Mouse (Mus musculus): ENCODE results near the gene Klc3.

Gene Klc3

DNA sequence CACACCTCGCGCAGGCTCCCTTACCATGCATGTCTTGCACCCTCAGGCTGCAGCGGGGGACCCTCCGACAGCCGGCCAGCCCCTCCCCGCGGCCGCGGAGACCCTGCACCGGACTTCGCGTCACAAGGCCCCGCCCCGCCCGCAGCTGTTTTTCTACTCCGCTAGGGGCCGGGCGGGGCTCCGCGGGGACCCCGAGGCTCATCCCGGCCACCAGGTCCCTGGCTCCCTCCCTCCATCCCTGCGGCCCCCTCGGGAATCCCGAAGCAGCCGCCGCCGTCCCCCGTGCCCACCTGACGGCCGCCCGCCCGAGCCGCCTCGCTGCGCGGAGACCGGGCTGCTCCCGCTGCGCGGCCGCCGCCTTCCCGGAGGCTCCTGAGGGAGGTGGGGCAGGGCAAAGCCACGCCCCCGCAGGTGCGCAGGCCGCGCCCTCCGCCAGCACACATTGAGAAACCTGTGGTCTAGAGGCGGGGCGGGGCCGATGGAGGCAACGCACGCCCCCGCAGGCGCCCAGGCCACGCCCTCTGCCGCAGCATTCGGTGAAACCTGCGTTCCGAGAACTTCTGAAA lies at the start of gene Klc3:
Klc3 (minus strand) TSS at position 374 of the 566 bp plus-strand sequence.
- in situ Hi-C loops (cut with MboI), result no loop called here

DNA sequence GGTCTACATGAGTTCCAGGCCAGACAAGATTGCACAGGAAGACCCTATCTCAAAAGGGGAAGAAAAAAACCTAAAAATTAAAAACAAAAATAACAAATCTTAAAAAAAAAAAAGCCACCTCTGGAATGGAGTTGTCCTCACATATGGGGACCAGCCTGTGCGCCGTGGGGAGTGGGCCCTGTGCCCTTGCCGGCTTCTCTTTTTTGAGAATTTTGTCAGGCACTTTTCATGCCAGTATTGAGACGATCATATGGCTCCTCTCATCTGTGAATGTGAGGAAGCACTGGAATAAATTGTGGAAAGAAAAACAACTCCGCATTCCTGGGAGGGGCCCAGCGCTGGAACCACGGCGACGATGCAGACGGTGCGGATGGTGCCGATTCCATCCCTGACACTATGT lies 45.3 kb upstream of the Klc3 start:
- in situ Hi-C loops (cut with MboI), result no loop called here

- in situ Hi-C loops (cut with MboI), result no loop called here
Measured at GRCm38 (mm10) chr7:19447689-19448088, 43.8 kb upstream of the Klc3 start.

DNA sequence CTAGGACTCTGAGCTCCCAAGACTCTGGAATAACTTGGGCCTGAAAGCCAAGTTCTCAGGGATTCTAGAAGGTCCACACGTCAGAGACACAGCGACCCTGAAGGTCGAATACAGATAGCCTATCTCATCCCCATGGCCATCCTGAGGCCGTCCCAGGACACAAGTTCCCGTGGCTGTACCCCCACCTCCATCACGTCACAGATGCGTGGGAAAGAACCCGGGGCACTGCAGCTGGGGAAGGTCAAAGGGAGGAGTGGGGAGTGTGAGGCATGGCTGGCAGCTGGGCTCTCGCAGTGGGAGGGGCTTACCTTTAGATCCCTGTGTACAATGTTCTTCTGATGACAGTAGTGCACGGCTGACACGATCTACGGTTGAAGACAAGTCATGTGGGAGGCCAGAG lies 40.9 kb upstream of the Klc3 start:
- in situ Hi-C loops (cut with MboI), result no loop called here

DNA sequence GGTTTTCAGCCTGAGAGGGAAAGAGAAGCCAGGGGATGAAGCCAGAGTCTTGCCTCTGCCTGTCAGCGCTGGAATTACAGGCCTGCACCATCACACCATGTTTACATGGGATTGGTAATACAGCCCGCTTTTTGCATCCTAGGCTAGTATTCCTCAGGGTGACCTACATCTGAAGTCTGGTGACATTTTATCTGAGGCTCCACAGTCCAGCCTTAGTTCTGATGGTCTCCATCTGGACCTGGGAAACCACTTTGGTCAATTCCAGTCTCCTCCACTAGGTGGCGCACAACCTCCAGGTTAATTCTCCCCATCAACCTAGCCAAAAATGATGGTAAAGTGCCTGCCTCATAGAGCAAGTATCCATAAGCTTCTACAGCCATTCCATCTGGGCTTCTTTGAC lies 39.4 kb upstream of the Klc3 start:
- in situ Hi-C loops (cut with MboI), result no loop called here

DNA sequence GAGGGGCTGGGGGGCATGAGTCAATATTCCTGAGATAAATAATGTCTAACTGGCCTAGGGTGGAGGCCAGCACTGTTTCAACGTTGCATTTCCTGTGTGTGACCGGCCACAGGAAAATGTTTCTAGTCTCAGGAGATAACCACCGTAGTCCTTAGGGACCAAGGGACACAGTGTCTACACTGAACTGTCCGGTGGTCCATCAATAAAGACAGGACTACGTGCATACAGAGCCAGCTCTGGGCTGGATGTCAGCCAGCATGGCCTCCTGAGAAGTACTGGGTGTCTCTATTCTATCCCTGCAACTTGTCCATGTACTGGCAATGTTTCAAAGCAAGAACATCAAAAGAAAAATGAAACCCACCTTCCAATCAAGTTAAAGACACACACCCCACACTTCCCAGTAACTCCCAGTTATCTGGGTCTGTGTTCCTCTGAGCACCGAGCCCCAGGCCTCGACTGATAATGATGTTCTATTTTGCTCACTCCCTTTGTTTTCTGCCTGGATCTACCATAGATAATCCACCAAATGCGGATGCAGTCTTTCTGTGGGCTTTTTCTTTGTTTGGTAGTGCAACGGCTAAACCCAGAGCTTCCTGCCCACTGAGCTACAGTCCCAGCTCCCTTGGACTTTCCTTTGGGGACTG lies 37.7 kb upstream of the Klc3 start:
- in situ Hi-C loops (cut with MboI), result no loop called here

- in situ Hi-C loops (cut with MboI), result no loop called here
Measured at GRCm38 (mm10) chr7:19437048-19437447, 33.1 kb upstream of the Klc3 start.

- in situ Hi-C loops (cut with MboI), result no loop called here
Measured at GRCm38 (mm10) chr7:19436276-19436675, 32.4 kb upstream of the Klc3 start.

DNA sequence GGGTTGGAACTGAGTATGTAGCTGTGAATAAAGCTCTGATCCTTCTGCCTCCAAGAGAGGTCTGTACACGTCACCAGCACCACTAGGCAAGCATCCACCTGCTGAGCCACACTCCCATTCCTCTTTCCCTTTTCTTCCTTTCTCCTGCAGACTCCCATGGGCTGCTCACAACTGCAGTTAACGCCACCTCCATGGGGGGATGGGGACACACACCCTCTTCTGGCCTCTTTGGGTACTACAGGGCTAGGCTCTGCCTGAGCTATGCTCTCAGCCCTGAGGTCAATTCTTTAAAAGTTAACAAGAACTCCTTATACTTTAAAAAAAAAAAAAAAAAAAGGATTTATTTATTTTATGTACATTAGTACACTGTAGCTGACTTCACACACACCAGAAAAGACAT lies 28.6 kb upstream of the Klc3 start:
- in situ Hi-C loops (cut with MboI), result no loop called here

DNA sequence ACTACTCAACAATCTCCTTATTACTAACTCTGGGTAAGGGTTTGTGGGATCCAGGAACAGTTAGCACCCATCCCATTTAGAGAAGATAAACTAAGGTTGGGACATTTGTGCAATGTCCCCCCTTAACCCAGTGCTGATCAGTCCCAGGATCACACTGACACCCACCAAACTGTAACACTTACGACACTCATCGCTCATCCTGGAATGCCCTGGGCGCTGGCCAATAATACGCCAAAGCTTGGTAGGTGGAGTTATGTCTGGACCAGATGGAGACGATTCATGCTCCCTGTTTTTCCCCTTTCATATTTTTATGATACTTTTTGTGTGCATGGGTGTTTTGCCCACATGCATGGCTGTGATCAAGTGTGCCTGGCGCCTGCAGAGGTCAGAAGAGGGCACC lies 26.5 kb upstream of the Klc3 start:
- in situ Hi-C loops (cut with MboI), result no loop called here

- in situ Hi-C loops (cut with MboI), result no loop called here
Measured at GRCm38 (mm10) chr7:19429726-19430125, 25.8 kb upstream of the Klc3 start.

DNA sequence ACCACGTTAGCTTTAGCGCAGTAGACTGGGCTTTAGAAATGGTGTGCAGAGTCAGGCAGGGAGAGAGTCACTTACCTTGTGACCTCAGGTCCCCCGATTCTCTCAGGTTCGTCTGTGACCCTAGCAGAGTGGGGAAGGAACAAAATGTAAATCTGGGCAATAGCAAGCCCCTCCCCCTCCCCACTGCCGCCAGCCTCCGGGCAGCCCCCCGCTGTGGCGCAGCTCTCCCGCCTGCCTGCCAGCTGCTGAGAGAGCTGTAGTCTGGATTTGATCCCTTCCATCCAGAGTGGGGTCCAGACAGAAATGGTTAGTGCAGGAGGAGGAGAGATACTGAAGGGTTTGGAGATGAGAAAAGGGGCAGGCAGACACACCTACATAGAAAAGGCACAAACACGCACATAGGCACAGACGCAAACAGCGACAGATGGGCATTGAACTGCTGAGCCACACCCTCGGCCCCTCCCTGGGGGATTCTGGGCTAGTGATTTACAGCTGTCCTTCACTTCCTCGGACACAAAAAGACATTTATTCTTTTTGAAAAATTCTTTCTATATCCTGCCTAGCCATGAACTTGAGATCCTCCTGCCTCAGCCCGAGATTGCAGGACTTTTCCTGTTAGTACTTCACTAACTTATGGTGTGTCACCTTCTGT lies 24.2 kb upstream of the Klc3 start:
- in situ Hi-C loops (cut with MboI), result no loop called here

- in situ Hi-C loops (cut with MboI), result no loop called here
Measured at GRCm38 (mm10) chr7:19426888-19427287, 23.0 kb upstream of the Klc3 start.

GRCm38 (mm10) chr7:19426349-19426748 lies 22.4 kb upstream of the Klc3 start:
- in situ Hi-C loops (cut with MboI), result no loop called here

- in situ Hi-C loops (cut with MboI), result no loop called here
Measured at GRCm38 (mm10) chr7:19424051-19424450, 20.1 kb upstream of the Klc3 start.

- in situ Hi-C loops (cut with MboI), result no loop called here
Measured at GRCm38 (mm10) chr7:19423083-19423482, 19.2 kb upstream of the Klc3 start.

- in situ Hi-C loops (cut with MboI), result no loop called here
Measured at GRCm38 (mm10) chr7:19420821-19421636, 17.1 kb upstream of the Klc3 start.

GRCm38 (mm10) chr7:19420121-19420520 lies 16.2 kb upstream of the Klc3 start:
- in situ Hi-C loops (cut with MboI), result no loop called here

DNA sequence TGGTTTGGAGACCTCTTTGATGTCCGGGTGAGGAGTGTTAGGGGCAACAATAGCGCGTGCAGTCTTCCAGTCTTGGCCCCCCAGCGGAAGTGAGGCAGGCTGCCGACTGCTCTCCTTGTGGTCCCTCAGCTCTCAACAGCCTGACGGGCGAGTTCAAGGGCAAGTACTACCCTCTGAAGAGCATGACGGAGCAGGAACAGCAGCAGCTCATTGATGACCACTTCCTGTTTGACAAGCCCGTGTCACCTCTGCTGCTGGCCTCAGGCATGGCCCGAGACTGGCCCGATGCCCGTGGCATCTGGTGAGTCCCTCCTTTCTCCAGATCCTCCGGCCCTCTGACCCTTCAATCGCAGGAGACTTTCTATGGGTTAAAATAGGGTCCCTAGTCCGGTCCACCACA lies 12.7 kb upstream of the Klc3 start:
- in situ Hi-C loops (cut with MboI), result no loop called here

DNA sequence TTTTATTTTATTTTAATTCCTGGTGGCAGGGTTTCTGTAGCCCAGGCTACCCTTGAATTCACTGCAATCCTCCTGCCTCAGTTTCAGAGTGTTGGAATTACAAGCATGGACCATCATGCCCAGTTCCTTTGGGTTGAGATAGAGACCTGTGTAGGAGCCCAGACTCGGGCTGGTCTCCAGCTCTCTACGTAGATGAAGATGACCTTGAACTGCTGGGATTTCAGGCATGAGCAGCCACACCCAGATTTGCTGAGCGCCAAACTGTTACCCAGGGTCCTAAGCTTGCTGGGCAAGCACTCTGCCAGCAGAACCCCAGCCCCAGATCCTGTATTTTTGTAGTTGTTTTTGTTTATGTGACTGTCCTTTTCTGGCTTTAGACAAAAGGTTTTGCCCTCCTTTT lies 9.6 kb upstream of the Klc3 start:
- in situ Hi-C loops (cut with MboI), result no loop called here

DNA sequence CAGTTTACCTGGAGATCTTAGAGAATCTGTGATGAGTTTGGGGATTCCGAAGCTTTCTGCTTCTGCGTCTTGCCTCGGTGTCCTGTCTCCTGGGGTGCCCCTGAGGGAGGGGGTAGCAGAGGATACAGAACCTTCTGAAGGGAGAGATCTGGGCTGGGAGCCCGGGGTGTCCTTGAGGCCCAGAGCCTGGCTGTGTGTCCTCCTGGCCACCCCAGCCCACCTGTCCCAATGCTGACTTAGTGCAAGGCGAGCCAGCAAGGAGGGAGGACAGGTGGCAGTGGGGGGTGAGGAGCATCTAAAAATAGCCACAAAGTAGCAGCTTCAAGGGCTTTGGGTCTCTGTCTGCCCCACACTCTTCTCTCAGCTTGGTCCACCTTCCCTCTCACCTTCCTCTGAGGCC lies 7.9 kb upstream of the Klc3 start:
- in situ Hi-C loops (cut with MboI), result no loop called here

GRCm38 (mm10) chr7:19410766-19411344 lies 7.0 kb upstream of the Klc3 start:
- in situ Hi-C loops (cut with MboI), result no loop called here
